Mouse (Mus musculus): ENCODE data around the gene Drd2.
A peak's percentile ranks its signal among the peaks of the same experiment; 100 is the strongest.

Drd2 gene

DNA sequence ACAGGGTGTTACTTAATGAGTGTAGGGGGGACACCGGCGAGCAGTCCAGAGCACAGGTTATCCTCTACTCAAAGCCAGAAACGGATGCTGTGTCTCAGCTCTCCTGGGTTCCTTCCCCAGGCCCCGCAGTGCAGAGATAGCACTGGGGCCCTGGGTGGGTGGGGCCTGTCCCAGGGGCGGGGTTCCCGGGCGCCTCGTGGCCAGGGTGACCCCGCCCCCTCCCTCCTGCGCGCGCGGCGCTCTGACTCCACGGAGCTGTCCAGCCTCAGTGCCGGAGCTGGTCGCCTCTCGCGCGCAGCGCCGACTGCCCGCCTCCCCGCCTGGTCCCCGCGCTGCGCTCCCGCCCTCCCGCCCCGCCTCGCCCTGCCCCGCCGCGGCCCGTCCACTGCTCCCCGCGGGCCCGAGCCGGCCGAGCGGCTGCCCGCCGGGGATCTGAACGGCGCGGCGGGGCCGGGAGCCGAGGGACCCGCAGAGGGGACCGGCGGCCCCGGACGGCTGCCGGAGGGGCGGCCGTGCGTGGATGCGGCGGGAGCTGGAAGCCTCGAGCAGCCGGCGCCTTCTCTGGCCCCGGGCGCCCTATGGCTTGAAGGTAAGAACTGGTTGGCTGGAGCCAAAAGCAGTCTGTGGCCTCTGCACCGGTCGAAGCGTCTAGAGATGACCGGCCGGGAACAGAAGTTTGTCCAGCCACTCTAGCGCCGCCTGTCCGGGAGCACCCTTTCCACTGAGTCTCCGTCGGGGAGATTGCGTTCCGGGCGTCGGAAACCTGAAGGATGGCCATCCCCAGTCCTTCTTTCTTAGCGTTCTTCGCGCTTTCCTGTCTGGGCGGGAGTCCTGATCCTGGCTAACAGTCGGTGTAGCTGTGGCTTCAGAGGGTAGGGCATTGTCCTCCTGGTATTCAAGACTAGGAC is at the start of gene Drd2:
TSS of gene Drd2 (plus strand) at position 492 of the 908 bp plus-strand sequence.
- DNase-seq = peak; percentile 56

DNA sequence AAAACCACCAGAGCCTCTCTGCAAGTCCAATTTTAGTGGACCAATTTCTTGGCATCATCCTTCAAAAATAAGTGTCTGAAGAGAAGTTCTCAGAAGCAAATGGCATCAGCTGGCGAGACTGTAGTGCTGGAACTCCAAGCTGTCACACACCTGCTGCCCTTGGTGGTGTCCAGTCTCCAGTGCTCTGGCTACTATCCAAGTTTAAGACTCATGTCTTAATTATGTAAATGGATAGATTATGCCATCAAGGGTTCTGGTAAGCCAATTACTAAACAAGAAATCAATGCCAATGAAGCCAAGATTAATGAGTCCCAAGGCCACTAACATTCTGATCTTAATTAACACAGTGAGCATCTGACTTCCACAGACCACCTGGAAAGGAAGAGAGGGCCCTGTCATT is 45.3 kb upstream of the Drd2 start:
- no peak for DNase-seq

DNA sequence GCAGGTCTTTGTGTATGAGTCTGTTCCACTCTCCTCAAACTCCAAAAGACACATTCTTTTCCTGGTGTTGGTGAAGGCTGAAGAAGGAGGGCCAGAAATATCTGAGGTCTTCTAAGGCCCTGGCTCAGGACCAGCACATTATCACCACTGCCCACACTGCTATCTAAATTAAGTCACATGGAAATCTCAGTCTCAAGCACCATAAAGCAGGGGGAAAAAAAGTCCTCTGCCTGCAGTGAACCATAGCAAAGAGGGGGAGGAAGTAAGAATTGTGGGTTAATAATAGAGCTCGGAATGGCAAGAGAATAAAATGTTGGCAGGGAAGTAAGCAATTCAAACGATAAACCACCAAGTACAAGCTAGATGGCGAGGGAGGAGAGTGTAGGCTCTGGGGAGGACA is 32.9 kb upstream of the Drd2 start:
- DNase-seq = no peak

DNA sequence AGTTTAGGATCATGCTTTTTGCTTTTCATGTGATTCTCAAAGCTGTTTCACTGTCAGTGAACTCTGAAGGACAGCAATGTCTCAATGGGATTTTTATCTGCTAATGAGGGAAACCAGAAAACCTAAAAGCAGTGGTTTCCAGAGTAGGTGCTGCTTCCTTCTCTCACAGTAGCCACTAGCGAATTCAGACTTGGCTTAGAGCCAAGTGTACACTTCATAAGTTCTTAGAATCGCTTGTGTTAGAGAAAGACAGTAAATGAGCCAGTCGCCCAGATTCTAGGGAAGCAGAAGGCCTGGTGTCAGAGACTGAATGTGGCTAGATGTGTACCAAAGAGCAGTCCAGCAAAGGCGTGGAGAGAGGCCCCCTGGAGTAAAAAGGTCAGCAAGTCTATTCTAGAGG is 29.6 kb upstream of the Drd2 start:
- DNase-seq = no peak

DNA sequence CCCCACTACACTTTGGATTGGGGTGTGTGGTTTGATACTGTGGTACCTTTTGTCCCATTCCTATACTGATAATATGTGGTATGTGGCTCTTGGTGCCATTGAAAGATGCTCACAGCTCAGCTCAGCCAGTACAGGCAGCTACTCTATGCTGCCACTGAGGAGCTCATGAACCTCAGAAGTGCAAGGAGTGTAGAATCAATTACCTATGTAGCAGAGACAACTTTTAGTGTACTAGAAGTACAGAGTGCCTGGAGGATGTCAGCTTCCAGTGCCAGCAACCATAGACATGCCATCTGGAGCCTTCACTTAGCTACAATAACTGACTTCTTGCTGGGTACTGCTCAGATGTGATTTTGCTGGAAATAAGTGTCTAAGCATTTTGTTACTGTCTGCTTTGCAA is 21.8 kb upstream of the Drd2 start:
- no peak for DNase-seq

DNA sequence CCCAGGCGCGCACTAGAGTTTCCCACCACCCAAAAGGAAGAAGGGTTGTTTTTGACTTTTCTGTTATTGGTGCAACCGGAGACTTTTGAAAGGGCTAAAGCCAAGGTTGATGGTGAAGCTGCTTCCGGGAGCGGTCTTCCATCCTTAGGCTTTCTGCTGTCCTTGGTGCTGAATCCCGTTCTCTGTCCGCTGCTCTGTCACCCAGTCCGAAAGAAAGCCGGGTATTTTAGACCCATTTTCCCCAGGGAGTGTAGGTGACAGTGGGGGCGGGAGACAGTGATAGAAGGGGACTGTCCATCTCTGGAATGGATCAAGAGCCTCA is 578 bp downstream of the Drd2 start:
- peak; percentile 40 for DNase-seq

DNA sequence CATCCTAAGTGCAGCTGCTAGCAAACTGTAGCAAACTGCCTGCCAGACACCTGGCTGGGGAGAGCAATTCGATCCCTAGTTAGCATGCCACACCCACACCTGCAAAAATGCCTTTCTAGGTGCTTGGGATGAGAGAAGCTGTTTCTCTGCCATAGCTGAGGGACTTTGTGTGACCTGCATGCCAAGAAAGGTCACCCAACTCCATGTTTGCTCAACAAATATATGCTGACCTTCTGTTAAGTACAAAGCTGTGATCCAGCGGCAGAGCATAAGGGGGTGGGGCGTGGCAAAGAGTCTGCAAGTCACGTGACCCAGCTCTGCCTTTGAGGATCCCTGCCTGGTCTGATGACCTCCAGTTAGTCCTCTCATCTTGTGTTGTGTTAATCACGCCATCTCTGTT is 25.3 kb downstream of the Drd2 start:
- peak; percentile 49 for DNase-seq

DNA sequence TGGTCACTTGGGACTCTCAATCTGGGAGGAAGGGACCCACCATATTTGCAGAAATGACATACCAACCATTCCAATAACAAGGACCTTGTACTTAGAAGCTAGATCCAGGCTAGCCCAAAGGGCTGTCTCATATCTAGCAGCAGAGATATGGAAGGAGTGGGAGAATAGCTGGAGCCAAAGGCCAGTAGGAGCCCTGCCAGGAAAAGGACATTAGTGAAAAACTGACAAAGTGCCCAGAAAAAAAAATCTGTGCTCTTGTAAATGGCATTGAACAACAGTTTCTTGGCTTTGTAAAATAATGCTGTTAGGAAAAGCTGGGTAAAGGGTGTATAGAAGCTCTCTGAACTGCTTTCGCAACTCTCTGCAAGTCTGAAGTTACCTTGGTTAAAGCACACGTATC is 33.5 kb downstream of the Drd2 start:
- DNase-seq = no peak

DNA sequence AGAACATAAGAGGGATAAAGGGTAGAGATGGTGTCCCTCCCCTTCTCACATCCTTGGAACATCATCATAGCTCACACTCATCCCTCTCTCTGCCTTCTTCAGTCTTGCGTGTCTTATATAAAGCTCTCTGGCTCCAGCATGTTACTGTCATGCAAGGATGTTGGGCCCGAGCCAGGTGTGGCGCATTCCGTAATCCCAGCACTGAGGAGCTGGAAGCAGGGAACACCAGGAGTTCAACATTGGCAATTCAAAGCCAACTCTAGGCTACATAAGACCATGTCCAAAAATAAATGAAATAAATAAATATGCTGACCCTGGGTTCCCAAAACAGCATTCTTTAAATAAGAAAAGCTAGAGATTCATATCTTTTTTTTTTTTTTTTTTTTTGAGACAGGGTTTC is 39.5 kb downstream of the Drd2 start:
- no peak for DNase-seq

DNA sequence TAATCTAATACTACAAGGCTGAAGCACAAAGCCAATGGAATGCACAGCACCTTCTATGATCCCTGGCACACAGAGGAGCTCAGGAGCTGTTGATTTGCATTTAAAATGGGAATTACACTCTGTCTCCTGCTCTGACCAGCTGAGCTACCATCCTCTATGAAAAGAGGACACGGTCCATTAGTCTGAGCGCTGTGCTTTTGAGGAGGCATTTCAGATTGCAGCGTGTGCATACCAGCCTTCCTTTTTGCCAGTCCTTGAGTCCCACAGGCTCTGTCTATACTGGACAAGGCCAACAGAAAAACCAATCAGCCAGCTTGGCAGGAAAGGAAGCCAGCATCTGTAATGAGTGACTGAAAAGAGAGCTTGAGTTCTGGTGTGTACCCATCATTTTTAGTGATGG is 43.6 kb downstream of the Drd2 start:
- no peak for DNase-seq

DNA sequence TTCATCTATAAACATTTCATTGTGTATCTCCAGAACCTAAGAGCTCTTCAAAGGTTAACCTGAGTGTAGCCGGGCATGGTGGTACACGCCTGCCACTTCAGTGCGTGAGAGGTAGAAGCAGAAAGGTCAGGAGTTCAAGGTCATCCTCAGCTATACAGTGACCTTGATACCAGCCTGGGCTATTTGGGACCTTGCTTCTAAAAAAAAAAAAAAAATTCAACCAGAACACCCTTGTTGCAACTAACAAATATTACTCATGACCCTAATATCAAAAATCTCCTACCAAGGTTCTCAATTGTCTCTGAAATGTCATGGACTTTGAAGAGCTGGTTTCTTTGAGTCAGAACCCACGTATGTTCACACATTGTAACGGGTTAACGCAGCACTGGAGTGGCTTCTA is 44.4 kb downstream of the Drd2 start:
- no peak for DNase-seq

DNA sequence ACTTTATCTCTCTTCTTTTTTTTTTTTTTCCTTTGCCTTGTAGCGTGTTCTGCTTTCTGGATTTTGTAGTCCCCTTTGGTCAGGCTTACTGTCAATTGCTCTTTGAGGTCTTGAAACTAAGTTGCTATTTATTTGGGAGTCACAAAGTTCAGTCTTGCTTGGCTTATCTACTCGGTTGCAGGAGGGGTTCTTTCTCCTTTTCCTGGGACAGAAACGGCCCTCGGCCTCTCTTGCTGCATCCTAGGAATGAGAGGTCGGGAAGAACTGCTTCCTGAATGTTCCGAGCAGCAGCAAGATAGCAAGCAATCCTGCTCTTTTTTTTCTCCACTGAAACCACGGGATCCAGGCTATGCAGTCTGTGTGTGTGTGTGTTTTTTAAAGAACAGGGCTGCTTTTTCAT is 44.9 kb downstream of the Drd2 start:
- DNase-seq = no peak

DNA sequence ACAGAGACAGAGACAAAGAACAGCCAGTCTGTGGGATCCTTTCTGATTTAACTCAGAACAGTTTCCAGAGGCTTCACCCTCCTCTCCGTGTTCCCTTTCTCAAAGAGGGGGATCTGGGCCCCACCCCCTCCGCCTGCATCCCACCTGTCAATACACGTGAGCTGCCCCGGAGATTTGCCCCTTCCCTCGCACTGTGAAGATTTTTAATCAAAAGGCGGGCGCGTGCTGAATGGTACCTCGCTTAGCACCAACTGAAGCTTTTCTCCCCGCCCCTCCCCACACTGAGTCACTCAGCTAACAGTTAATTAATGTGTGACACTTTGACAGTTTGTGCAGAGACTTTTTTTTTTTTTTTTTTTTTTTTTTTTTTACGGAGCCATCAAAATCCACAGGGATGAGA is 45.7 kb downstream of the Drd2 start:
- no peak for DNase-seq

DNA sequence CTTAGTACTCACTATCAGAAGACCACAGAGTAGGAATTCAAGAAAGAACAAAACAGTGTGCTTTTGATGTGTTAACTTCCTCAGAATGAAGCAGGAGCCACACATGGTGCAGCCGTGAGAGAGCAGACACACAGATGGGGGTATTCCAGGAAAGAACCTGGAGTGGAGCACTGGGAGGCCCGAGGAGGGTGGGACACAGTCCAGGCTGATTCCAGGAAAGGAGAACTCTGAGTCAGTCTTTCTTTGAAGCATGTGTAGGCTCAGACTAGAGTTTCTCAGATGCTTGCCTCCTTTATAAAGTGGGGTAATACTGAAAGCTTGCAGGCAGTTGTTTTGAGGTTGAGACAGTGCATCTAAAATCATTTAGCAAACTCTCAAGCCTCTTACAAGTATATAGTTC is 51.8 kb downstream of the Drd2 start:
- DNase-seq = no peak

DNA sequence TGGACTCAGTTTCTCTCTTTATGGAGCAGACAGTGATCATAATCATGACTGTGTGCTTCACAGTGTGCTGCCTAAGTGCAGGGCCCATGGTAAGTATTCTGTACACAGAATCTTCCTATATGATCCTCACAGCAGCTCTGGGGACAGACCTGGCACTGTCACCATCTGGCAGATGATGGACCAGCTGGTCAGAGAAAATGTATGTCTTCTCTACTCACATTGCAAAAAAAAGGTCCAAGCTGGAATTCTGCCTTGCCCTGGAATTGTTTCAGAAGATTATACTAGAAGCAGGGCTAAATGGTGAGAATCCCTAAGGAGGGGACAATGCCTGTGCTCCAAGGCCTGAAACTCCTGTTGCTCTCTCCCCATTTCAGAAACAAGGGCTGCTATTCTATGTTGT is 55.6 kb downstream of the Drd2 start:
- no peak for DNase-seq

DNA sequence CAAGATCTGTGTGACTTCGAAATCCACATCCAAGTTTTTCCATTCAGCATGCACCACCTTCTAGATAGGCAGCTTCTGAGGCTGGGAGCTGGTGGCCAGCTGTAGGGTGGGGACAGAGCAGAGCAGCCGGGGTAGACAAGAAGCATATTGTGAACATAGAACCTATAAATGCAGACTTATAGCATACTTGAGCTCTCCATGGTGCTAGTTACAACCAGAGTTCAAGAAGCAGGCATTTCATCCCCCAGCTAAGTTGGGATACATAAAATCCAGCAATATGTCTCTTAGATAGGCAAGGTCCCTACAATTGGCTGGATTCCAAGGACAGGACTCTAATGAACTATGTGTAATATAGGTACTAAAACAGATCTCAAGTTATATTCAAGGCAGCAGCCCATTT is 63.3 kb downstream of the Drd2 start:
- no peak for DNase-seq

DNA sequence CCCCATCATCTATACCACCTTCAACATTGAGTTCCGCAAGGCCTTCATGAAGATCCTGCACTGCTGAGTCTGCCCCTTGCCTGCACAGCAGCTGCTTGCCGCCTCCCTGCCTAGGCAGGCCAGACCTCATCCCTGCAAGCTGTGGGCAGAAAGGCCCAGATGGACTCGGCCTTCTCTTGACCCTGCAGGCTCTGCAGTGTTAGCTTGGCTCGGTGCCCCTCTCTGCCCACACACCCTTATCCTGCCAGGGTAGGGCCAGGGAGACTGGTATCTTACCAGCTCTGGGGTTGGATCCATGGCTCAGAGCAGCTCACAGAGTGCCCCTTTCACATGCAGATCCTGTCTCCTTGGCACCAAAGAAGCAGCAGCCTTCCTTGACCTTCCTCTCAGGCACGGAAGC is 66.6 kb downstream of the Drd2 start:
- no peak for DNase-seq

DNA sequence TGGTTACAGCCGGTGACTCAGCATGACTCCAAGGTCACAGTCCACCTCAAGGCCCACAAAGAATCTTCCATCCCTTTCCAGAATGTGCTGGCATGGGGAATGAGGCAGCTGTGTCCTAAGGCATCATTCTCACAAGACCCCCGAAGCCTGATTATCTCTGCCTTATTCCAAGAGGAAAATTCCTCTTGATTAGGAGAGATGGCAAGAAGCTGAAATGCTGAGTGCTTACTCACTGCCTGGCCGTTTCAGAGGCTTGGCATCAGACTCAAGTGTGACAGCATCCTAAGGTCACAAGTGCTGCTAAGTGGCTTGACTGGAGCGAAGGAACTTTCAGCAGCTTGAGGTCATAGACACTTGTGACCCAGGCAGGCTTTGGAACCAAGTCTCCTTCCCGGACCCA is 70.2 kb downstream of the Drd2 start:
- no peak for DNase-seq

DNA sequence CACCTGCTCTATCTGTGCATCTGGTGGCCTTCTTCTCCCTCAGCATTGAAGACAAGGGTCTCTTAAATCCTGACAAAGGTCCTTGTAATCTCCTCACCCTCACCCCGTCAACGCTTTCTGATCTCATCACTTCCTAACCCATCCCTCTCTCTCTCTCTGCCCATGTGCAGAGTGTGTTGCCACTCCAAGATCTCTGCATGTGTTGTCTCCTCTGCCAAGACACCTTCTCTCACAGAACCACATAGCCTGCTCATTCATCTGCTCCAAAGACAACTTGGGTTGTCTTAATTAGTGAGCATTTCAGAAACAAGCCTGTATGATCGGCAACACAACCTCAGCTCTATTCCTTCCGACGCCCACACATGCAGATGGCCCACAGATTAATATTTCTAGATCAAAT is 83.4 kb downstream of the Drd2 start:
- DNase-seq = no peak

DNA sequence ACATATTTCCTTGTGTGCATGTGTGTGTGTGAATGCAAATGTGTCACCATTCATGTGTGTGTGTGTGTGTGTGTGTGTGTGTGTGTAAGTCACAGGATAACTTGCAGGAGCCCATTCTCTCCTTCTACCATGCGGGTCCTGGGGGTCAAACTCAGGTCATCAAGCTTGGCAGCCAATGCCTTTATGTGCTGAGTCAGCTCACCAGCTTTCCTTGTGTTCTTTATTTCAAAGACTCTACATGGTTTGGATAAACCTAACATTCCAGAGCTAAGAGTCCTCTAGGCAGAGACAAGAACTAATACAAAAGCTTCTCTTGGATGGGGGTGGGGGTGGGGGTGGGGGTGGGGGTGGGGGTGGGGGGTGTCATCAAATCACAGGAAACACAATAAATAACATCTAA is 85.2 kb downstream of the Drd2 start:
- no peak for DNase-seq

DNA sequence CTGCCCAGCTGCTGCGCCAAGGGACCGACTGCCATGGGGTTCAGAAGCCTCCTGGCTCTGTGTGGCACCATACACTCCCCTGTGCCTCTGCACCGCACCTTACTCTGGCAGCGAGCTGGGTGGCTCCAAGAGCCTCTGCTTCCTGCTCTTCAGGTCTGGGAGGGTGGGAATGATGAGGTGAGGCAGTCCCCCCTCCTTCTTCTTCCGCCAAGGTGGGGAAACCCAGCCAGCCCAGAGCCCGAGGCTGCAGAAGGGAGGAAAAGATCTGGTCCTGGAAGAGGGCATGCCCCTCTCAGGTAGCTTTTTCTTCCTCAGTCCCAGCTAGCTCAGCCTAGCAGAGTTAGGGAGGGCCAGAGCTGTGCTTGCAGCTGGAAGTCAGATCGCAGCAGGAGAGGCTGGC is 86.5 kb downstream of the Drd2 start, which contains the start of gene Ankk1:
TSS of gene Ankk1 (minus strand) at position 101 of the 400 bp plus-strand sequence.
- no peak for DNase-seq

DNA sequence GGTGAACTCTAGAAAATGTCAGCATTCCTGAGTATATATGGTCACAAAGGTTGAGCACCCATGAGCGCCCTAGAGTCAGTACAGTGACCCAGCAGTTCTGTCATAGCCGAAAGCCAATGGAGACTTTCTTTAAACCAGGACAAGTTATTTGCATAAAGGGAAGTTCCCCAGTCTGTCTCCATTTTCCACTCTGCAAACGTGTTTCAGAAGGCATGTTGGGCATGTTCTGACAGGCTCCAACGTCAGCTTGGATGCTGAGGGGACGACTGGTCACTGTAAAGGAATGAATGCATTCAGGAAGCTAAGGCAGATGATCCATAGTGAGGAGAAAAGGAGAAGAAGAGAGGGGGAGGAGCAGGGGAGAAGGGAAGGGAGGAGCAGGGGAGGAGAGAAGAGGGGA is 87.1 kb downstream of the Drd2 start:
- DNase-seq = no peak

DNA sequence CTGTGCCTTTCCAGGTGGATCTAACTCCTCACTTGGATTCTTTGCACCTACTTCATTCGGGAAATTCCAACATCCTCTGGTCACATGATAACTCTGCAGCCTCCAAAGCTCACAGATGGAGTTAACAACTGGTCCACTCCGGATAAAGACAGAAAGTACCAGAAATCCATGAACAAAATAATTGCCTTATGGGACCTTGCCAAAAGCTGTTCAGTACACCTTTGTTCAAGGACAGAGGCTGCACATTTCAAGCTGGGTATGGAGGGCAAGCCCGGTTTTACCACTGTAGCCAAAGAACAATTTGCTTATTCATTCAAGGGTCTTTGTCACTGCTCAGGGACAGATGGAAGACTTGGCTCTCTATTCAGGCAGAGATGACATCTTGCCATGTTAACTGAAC is 102.2 kb downstream of the Drd2 start:
- DNase-seq = no peak

DNA sequence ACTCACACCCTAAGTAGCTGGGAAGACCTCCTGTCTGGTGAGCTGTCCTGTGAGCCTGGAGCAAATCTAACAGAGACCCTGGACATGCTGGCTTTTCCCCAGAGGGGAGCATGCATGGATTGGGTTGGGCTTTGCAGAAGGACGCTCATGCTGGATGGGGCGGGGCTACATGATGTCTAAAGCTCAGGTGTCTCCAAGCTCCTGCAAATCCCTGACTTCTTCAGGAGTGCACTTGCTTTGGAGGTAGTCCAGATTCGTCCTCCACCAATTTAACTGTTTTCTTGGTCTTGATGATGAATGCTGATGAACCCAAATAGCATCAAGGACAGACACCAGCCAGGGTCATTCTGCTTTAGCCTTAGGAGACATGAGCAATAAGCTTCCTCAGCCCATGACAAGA is 110.1 kb downstream of the Drd2 start:
- DNase-seq = no peak

DNA sequence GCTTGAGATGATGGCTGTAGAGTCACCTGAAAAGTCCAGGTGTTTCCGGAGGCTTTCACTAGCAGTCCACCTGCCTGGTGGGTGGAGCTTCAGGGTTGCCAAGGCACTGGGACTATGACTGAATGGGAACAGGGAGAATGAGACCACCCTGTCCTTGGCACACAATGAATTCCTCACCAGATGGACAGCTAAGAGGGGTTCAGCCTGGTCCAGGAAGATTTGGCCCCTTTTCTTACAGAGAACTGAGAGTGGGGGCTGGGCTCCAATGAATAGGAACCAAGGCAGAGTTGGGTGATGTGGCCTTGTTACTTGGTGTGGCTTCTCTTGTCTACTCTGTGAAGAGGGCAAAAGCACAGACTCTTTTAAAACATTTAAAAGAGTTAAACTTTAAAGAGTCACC is 112.0 kb downstream of the Drd2 start:
- DNase-seq = no peak

All from liver (tissue).